Mouse (Mus musculus) NIH3T3 (cell line): ENCODE results near the gene Wdr81.
A peak's percentile ranks its signal among the peaks of the same experiment; 100 is the strongest.

Experiments used
- DNase-seq: peaks from one replicate; pipeline ENCODE4 v3.0.0-alpha.2; 2012; ENCODE audit warnings: low read depth

Wdr81 gene

GRCm38 (mm10) chr11:75453991-75454930 is at the start of gene Wdr81:
Gene Wdr81, minus strand, starts transcription at chr11:75454717.
- DNase-seq, result peak; percentile 92

GRCm38 (mm10) chr11:75498126-75498525 is 43.6 kb upstream of the Wdr81 start:
- DNase-seq, result no peak

- DNase-seq, result no peak
These were observed 40.0 kb upstream of the Wdr81 start for GRCm38 (mm10) chr11:75494296-75495049.

- no peak for DNase-seq
These were observed 33.0 kb upstream of the Wdr81 start for GRCm38 (mm10) chr11:75487496-75487895.

- peak; percentile 98 for DNase-seq
These were observed 32.2 kb upstream of the Wdr81 start, which contains the start of gene Prpf8 for GRCm38 (mm10) chr11:75486601-75487285. Gene Prpf8, plus strand, starts transcription at chr11:75486816.

GRCm38 (mm10) chr11:75486192-75486591 is 31.7 kb upstream of the Wdr81 start:
- no peak for DNase-seq

GRCm38 (mm10) chr11:75473376-75473775 is 18.9 kb upstream of the Wdr81 start:
- no peak for DNase-seq

GRCm38 (mm10) chr11:75472469-75473081 is 18.1 kb upstream of the Wdr81 start:
- no peak for DNase-seq

- DNase-seq, result peak; percentile 83
These were observed 16.2 kb upstream of the Wdr81 start for GRCm38 (mm10) chr11:75470675-75471074.

GRCm38 (mm10) chr11:75469261-75469660 is 14.7 kb upstream of the Wdr81 start:
- no peak for DNase-seq

GRCm38 (mm10) chr11:75468410-75468809 is 13.9 kb upstream of the Wdr81 start:
- no peak for DNase-seq

- DNase-seq, result no peak
These were observed 13.1 kb upstream of the Wdr81 start for GRCm38 (mm10) chr11:75467512-75468215.

GRCm38 (mm10) chr11:75466731-75467505 is 12.4 kb upstream of the Wdr81 start:
- DNase-seq, result peak; percentile 41

GRCm38 (mm10) chr11:75465051-75465450 is 10.5 kb upstream of the Wdr81 start:
- no peak for DNase-seq

- DNase-seq, result no peak
These were observed 9.9 kb upstream of the Wdr81 start for GRCm38 (mm10) chr11:75464417-75464816.

- DNase-seq, result no peak
These were observed 9.1 kb upstream of the Wdr81 start for GRCm38 (mm10) chr11:75463624-75464023.

GRCm38 (mm10) chr11:75462865-75463336 is 8.4 kb upstream of the Wdr81 start:
- peak; percentile 99 for DNase-seq

GRCm38 (mm10) chr11:75462253-75462783 is 7.8 kb upstream of the Wdr81 start:
- peak; percentile 95 for DNase-seq

GRCm38 (mm10) chr11:75461743-75462252 is 7.3 kb upstream of the Wdr81 start:
- no peak for DNase-seq
